Mouse (Mus musculus): Measurements from ENCODE around the gene Oas1g. TPM values are rescaled to one million over a fixed set of nuclear protein-coding genes. Genes with fewer than 3 reads are reported as not detected.
A peak's percentile ranks its signal among the peaks of the same experiment; 100 is the strongest.
"Not testable (repeated sequence)": the region's sequence is repeated elsewhere in the genome, so short reads cannot be mapped to it uniquely, and the experiment has no call there.

Oas1g gene
- not detected for total RNA-seq (2021)
- long read RNA-seq, experiment 1: 0 reads
- long read RNA-seq, experiment 2: 0 reads

- not testable (repeated sequence) for H3K27ac ChIP-seq; DNase-seq (ENCODE audit: low spot score in 2 of 2); H3K4me3 ChIP-seq
These were observed at the start of gene Oas1g for GRCm38 (mm10) chr5:120887413-120887812. Oas1g (minus strand) TSS chr5:120887613.

GRCm38 (mm10) chr5:120933966-120934365 lies 46.6 kb upstream of the Oas1g start:
- Histone ChIP-seq H3K4me3 (no peak overlapping the region), H3K27ac (no peak overlapping the region)
- DNase-seq (ENCODE audit: low spot score in 2 of 2): no peak
- TF ChIP-seq CTCF (conservative IDR thresholded peaks at IDR 0.05): no peak

DNA sequence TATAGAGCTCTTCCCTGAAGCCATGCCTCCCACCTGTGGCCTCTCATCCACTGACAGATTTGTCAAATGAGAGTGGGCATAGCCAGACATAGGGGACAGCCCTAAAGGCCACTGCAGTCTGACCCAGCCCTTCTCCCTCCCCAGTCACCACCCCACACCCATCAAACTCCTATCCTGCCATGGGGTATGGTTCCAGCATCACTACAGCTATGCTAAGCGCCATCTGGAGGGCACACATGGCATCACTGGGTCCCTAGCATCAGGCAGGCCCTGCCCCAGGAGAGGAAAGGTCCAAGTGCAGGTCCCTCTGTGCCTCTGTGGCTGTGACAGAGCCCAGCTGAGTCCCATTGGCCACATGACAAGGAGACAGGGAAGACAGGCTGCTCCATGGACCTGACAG lies 39.6 kb upstream of the Oas1g start:
- no peak for DNase-seq (ENCODE audit: low spot score in 2 of 2)
- Histone ChIP-seq H3K27ac (no peak overlapping the region), H3K4me3 (no peak overlapping the region)
- peak; percentile 72 for TF ChIP-seq CTCF (conservative IDR thresholded peaks at IDR 0.05)

GRCm38 (mm10) chr5:120926311-120926710 lies 38.9 kb upstream of the Oas1g start:
- not testable (repeated sequence) for H3K27ac ChIP-seq; DNase-seq (ENCODE audit: low spot score in 2 of 2); H3K4me3 ChIP-seq

DNA sequence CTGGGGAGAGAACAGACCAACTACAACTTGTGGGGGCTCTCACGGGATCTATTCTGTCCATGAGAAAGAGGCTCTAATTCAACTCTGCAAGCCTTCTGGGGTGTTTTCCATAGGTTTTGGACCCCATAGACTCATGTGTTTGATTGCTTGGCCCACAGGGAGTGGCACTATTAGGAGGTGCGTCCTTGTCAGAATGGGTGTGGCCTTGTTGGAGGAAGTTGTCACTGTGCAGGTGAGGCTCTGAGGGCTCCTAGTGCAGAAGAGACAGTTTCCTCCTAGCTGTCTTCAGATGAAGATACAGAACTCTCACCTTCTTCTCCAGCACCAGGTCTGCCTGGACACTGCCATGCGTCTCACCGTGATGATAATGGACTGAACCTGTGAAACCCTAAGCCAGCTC lies 37.1 kb upstream of the Oas1g start:
- H3K4me3 ChIP-seq; DNase-seq (ENCODE audit: low spot score in 2 of 2); H3K27ac ChIP-seq: not testable (repeated sequence)

DNA sequence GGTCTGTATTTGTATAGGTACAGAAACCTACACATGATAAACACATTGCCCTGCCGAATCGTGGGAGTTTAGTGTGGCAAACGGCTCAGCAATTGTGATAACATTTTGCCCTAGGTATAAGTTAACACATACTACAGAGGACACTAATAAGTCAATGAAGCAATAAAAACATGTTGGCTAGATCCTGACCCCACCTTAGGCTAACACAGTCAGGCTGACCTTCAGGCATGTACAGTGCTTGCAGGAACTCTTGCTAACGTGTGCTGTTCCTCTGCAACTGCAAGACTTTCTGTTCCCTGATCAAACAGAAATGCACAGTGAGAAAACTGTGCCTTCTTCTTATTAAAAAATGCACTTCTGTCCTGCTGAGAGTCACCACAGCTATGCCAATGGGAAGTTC lies 36.6 kb upstream of the Oas1g start:
- no peak for DNase-seq (ENCODE audit: low spot score in 2 of 2)
- no peak for TF ChIP-seq CTCF (conservative IDR thresholded peaks at IDR 0.05)
- no peak overlapping the region for H3K4me3 ChIP-seq
- no peak overlapping the region for H3K27ac ChIP-seq

DNA sequence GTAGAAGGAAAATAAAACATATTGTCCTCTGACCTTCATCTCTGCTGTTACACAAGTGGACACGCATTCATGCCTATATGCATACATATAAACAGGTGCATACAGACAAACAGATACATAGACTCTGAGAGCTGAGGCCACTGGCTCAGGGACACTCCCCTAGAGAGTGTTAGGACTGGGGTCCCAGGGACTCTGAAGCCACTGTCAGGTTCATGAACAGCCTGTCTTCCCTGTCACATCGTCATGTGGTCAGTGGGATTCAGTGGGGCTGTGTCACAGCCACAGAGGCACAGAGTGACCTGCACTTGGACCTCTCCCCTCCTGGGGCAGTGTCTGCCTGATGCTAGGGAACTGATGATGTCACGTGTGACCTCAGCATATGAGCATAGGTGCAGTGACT lies 32.9 kb upstream of the Oas1g start:
- H3K27ac ChIP-seq: no peak overlapping the region
- TF ChIP-seq CTCF (conservative IDR thresholded peaks at IDR 0.05): no peak
- H3K4me3 ChIP-seq: no peak overlapping the region
- DNase-seq (ENCODE audit: low spot score in 2 of 2): no peak

DNA sequence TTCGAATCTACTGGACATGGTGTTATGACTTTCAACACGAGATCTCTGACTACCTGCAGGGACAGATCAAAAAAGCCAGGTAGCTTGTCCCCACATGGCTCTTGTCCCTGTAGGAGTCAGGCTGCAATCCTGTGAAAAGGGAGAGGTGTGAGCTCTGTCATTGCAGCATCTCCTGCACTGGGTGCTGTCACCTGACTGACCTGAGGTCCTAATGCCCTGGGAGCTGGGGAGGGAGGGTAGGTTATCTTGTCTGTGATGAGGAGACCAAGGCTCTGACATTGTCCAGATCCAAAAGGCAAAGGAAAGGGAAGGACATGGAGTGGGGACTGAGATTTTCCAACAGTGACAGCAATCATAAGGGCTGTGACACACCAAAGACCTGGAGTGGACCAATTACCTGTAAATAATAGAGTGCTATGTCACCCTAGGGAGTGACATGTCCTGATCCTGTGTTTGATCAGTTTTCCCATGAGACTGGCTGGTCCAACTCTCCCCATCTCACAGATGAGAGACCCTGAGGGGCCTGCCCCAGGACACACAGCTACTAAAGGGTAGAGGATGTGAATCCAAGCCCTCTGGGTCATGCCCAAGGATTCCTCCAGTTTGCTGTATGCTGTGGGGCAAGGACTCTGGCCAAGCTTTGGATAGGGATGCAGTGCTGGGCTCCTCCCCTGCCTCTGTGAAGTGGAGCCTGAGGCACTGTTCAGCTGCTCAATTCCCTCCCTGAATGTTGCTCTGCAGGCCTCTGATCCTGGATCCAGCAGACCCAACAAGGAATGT lies 31.9 kb upstream of the Oas1g start:
- not testable (repeated sequence) for DNase-seq (ENCODE audit: low spot score in 2 of 2); H3K4me3 ChIP-seq; H3K27ac ChIP-seq

GRCm38 (mm10) chr5:120914204-120914603 lies 26.8 kb upstream of the Oas1g start, which contains the start of gene Oas1d:
Oas1d (plus strand) TSS chr5:120914536.
- not testable (repeated sequence) for H3K27ac ChIP-seq; DNase-seq (ENCODE audit: low spot score in 2 of 2); H3K4me3 ChIP-seq

DNA sequence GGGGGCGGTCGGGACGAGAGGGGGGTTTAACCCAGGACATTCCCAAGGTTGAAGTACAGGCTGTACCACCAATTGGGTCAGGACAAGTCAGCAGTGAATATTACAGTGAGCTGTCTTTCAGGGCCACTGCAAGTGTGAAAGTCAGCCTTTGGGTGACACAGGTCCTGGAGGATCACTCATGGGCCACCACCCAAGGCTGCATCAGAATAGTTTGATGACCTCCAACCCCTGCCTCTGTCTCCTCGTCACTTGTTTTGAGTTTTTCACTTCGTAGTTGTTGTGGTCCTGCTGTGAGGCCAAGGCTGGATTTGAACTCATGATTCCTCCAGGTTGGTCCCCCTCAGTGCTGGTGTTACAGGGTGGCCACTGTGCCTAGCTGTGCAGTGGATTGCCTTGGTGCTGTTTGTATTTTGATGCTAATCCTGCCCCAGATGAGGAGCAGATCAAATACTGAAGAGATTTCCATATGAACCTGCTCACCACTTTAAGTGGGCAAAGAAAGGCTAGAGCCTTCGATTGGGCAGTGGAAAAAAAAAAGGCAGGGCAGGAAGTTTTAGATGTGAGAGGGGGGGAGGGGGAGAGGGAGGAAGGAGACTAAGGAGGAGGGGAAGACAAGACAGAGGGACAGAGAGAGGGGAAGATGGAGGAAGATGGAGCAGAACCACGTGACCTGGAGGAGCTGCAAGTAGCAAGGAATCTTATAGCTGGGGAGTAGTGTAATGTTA lies 20.9 kb upstream of the Oas1g start:
- TF ChIP-seq CTCF (conservative IDR thresholded peaks at IDR 0.05): no peak
- no peak for DNase-seq (ENCODE audit: low spot score in 2 of 2)
- Histone ChIP-seq H3K4me3 (no peak overlapping the region), H3K27ac (no peak overlapping the region)

DNA sequence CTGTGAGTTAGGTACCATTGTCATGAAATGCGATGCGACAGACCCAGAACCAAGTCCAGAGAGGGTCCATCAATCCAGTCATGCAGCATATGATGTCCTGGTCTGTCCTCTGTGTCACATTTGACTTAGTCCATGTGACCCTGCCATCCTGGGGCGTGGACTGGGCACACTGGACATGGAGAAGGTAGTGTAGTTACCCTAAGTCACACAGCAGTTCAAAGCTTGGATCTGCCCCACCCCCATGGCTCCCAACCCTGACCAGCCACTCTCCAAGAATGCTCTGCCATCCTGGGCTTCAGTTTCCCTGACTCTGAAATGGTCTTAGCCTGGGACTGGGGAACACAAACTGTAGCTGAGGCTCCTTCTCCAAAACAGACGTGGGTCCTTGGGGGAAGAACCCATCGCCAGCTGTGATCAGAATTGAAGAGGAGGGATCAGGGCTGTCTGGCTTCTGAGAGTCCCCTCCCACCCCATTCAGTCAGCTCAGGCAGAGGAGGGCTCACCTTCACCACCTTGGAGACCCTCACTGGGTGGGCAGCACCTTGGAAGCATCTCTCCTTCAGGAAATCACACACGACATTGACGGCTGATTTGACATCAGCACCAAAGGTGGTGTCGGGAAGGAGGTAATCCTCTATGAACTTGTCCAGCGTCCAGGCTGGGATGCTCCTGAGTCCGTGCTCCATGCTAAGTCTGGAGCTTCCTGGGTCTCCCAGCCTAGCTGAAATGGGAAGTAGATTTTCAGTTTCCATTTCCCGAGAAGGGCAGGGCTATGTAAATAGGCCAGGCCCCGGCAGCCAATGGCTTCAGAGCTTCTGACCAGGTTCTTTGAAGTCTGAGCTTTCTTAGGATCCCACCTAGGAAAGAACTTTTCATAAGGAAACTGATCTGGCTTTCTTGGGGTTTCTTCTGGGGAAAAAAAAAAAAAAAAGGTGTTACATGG lies 19.6 kb upstream of the Oas1g start, which contains the start of gene Oas1a:
Gene Oas1a, minus strand, starts transcription at position 731 of the 943 bp plus-strand sequence.
- not testable (repeated sequence) for H3K27ac ChIP-seq; H3K4me3 ChIP-seq; DNase-seq (ENCODE audit: low spot score in 2 of 2)

DNA sequence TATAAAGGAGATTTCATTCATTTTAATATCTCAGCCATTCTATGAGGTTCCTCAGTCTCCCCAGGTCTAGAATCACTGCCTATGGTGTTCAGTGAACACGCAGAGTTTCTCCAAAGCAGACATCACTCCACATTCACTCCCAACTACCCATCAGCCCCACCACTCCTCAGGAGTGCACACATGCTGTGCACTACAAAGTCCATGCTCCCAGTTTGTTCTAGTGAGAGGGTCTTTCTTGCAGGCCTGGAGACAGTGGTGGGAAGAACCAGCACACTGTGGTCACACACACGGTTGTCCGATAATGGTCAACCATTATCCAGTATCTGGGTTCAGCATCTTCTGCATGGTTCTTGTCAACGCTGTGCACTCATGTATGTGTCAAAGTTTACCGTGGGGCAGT lies 14.6 kb upstream of the Oas1g start:
- no peak for DNase-seq (ENCODE audit: low spot score in 2 of 2)
- H3K4me3 ChIP-seq: no peak overlapping the region
- H3K27ac ChIP-seq: no peak overlapping the region
- TF ChIP-seq CTCF (conservative IDR thresholded peaks at IDR 0.05): no peak

DNA sequence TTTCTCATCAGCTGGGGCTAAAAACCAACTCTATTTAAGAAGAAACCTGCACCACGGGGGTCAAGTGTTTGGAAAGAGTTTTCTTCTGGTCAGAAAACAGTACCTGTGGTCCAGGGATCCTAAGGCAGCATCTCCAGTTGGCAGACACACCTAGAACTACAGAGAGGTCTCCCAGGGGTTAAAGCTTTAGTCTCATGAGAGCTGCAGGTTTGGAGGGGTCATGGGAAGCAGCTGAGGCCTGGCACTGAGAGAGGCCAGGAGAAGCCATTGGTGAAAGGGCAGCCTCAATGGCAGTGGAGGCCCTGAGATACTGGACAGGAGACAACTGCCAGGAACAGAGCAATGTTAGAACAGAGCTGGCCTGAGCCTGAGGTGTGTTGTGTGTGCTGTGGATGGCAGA lies 13.3 kb upstream of the Oas1g start:
- no peak for DNase-seq (ENCODE audit: low spot score in 2 of 2)
- no peak overlapping the region for H3K4me3 ChIP-seq
- no peak for TF ChIP-seq CTCF (conservative IDR thresholded peaks at IDR 0.05)
- H3K27ac ChIP-seq: no peak overlapping the region

Measured in layer of hippocampus, adult 2 months (tissue).